Mouse (Mus musculus) hindbrain, embryonic 14.5 days (tissue): Measurements from ENCODE around the gene Strip2. TPM values are rescaled to one million over a fixed set of nuclear protein-coding genes. Genes with fewer than 3 reads are reported as not detected.

Source experiments
- ATAC-seq: fragments of 200-750 bp; cut with Nextera tagmentation; 2 replicates; pipeline ENCODE4 v1.8.0; 2017; ENCODE audit warnings: moderate number of reproducible peaks, mild to moderate bottlenecking, moderate TSS enrichment, moderate library complexity; ENCODE audit not compliant: low FRiP score
- DNase-seq: peaks from one replicate; pipeline ENCODE4 v3.0.0-alpha.2; 2015; ENCODE audit warnings: low spot score
- H3K27ac ChIP-seq: fragments of 300-500 bp; sonication (generic); 2 replicates; pipeline ENCODE4 v1.5.1; 2014; ENCODE audit warnings: mild to moderate bottlenecking, moderate library complexity
- H3K27me3 ChIP-seq: fragments of 300-500 bp; sonication (generic); 2 replicates; pipeline ENCODE4 v1.6.1; 2014; ENCODE audit warnings: mild to moderate bottlenecking, low read length, mixed read lengths; ENCODE audit not compliant: control insufficient read depth, insufficient read depth
- H3K36me3 ChIP-seq: fragments of 300-500 bp; sonication (generic); replicated peaks from 2 replicates; pipeline ENCODE4 v1.6.1; 2014; ENCODE audit not compliant: control insufficient read depth, insufficient read depth
- H3K4me1 ChIP-seq: fragments of 300-500 bp; sonication (generic); replicated peaks from 2 replicates; pipeline ENCODE4 v1.6.1; 2014; ENCODE audit warnings: antibody characterized with exemption, low read length, mixed read lengths; ENCODE audit not compliant: control insufficient read depth, insufficient read depth
- H3K4me2 ChIP-seq: fragments of 300-500 bp; sonication (generic); replicated peaks from 2 replicates; pipeline ENCODE4 v1.6.1; 2014; ENCODE audit warnings: mild to moderate bottlenecking, moderate library complexity
- H3K4me3 ChIP-seq: fragments of 300-500 bp; sonication (generic); replicated peaks from 2 replicates; pipeline ENCODE4 v1.5.1; 2014; ENCODE audit warnings: mild to moderate bottlenecking, low read length
- H3K9ac ChIP-seq: fragments of 300-500 bp; sonication (generic); 2 replicates; pipeline ENCODE4 v1.6.1; 2014
- H3K9me3 ChIP-seq: fragments of 300-500 bp; sonication (generic); 2 replicates; pipeline ENCODE4 v1.6.1; 2016; ENCODE audit warnings: low read length; ENCODE audit not compliant: control insufficient read depth
- WGBS: fragments of 180-500 bp; shearing (Covaris S2); extraction: QIAGEN DNeasy Blood & Tissue Kit; methylation state at CpG from one replicate; pipeline ENCODE4 v1.1.7; 2014; 5-methylcytosine and 5-hydroxymethylcytosine counted together
- polyA plus RNA-seq: library from polyadenylated mRNA; unstranded; fragments of >200 nt; fragmentation: Nextera tagmentation; extraction: Ambion mirVana; gene quantifications from 2 replicates; pipeline ENCODE4 v1.2.1, GENCODE M21; 2014

Strip2 gene
- polyA plus RNA-seq, 1 experiment from 2014 or later = 6.1 TPM

DNA sequence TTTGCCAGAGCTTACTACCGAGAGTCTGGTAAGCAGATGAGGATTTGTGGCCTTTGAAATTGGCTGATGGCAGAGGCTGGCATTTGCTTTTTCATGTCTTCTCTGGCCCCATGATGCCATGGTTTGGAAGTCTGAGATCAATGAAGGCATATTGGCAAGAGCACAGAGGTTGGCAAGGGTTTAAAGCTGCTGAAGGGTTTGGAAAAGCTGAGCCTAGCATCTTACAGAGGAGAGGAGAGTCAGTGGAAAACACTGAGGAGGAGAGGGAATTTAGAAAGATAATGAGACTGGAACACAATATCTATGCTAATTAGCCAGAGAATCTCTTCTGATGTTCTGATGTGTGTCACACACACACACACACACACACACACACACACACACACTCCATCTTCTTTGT, 27.7 kb downstream of the Strip2 start:
- H3K9me3 ChIP-seq = no peaks in the 10 kb centered on the region
- no peaks in the 10 kb centered on the region for H3K36me3 ChIP-seq
- ATAC-seq (no peak), DNase-seq (no peak)
- no peaks in the 10 kb centered on the region for H3K4me1 ChIP-seq
- no peaks in the 10 kb centered on the region for H3K27me3 ChIP-seq
- no peak overlapping the region for H3K9ac ChIP-seq
- H3K27ac ChIP-seq = no peak overlapping the region
- WGBS = 77% methylated on average over 1 of the region's 1 CpGs
- H3K4me2 ChIP-seq = no peak overlapping the region
- no peak overlapping the region for H3K4me3 ChIP-seq

DNA sequence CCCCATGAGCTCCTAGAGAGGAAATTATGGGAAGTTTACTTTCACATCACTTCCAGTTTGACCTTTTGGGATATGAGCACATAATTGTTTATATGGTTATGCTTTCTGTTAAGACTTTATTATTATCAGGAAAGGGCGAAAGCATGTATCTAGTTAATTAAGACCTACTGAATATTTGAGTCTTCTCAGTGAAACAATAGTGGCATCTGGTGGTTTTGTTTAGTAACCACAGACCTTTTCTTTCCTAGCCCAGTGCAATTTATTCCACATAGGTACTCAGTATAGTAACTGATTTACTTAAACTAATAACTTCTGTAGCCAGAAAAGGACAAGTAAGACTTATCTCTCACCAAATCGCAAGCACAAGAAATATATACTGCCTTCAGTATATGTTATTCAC, 29.8 kb downstream of the Strip2 start:
- Histone ChIP-seq H3K27me3 (no peaks in the 10 kb centered on the region), H3K36me3 (no peaks in the 10 kb centered on the region), H3K9me3 (no peaks in the 10 kb centered on the region), H3K4me1 (no peaks in the 10 kb centered on the region), H3K9ac (no peak overlapping the region), H3K4me3 (no peak overlapping the region), H3K4me2 (no peak overlapping the region), H3K27ac (no peak overlapping the region)
- 84% methylated on average over 2 of the region's 2 CpGs for WGBS
- ATAC-seq = no peak
- DNase-seq = peak; percentile 69

DNA sequence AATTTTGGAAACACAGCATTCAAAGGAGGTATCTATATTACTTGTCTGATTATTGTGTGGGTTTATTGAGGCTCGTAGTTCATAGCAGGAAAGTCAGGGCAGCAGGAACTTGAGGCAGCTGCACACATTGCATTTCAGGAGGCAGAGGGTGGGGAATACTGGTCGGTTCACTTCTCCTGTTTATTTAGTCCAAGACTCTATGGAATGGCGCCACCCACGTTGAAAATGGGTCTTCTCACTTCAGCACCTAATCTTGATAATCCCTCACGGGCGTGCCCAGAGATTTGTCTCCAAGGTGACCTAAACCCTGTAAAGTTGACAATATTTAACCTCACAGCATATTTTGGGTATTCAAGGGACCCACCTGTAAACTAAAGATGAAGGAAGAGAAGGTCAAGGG, 31.0 kb downstream of the Strip2 start:
- no peaks in the 10 kb centered on the region for H3K36me3 ChIP-seq
- H3K9ac ChIP-seq = no peak overlapping the region
- no peak overlapping the region for H3K27ac ChIP-seq
- no peaks in the 10 kb centered on the region for H3K4me1 ChIP-seq
- ATAC-seq (no peak), DNase-seq (no peak)
- H3K9me3 ChIP-seq = no peaks in the 10 kb centered on the region
- no peak overlapping the region for H3K4me3 ChIP-seq
- H3K4me2 ChIP-seq = no peak overlapping the region
- WGBS = 82% methylated on average over 6 of the region's 6 CpGs
- no peaks in the 10 kb centered on the region for H3K27me3 ChIP-seq

DNA sequence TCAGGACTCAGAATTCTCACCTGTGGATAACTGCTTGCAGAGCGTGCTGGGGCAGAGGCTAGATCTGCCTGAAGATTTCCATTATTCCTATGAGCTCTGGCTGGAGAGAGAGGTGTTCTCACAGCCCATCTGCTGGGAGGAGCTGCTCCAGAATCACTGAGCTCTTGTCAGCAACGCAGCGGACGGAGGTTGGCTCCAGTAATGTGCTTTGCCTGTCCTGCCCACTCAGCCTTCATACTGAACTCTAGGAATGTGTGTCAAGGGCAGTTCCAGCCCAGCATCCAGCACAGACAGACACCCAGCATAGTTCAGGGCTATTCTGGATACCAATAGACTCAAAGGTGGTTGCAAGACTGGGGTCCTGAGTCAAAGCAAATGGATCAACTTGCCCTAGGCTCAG, 39.9 kb downstream of the Strip2 start:
- 92% methylated on average over 4 of the region's 4 CpGs for WGBS
- H3K9ac ChIP-seq = no peak overlapping the region
- H3K36me3 ChIP-seq = no peaks in the 10 kb centered on the region
- H3K4me3 ChIP-seq = no peak overlapping the region
- no peaks in the 10 kb centered on the region for H3K4me1 ChIP-seq
- no peak overlapping the region for H3K27ac ChIP-seq
- H3K4me2 ChIP-seq = no peak overlapping the region
- H3K27me3 ChIP-seq = no peaks in the 10 kb centered on the region
- H3K9me3 ChIP-seq = no peaks in the 10 kb centered on the region
- ATAC-seq (no peak), DNase-seq (no peak)

DNA sequence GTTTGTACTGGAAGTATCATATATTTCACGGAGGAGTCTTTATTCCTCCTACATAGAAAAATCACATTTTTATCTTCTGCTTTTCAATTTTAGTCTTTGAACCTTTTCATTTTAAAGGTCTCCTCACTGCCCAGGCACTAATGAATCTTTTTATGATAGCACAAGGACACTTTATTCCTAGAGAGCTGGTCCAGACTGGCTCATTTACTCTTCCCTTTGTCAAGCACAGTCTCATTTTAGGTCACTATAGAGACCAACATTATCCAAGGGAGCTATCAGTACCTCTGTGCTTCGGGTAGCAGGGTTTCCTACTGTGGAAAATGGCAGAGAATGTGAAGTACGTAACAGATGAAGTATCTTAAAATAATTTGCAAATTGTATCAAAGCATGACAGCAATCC, 41.9 kb downstream of the Strip2 start:
- DNase-seq (no peak), ATAC-seq (no peak)
- Histone ChIP-seq H3K4me1 (no peaks in the 10 kb centered on the region), H3K36me3 (no peaks in the 10 kb centered on the region), H3K4me2 (no peak overlapping the region), H3K9ac (no peak overlapping the region), H3K27ac (no peak overlapping the region), H3K27me3 (no peaks in the 10 kb centered on the region), H3K4me3 (no peak overlapping the region), H3K9me3 (no peaks in the 10 kb centered on the region)
- 71% methylated on average over 3 of the region's 3 CpGs for WGBS

DNA sequence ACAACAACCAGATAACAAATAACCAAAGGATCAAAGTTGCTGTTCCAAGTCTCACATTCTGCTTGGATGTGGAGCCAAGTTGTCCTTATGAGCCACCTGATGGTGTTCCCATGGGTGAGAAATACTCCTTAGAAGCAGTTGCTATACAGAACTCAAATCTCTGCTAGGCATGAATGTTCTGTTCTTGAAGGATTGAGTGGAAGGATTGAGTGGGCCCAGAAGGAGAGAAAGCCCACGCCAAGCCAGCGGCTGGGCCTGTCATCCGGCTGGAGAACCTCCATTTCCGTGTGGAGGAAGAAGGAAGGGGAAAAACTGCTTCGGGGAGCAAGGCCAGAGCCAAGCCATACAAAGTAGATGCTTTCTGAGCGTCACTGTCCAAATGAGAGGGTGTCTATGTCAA, 44.3 kb downstream of the Strip2 start:
- no peak overlapping the region for H3K4me3 ChIP-seq
- WGBS = 94% methylated on average over 6 of the region's 6 CpGs
- DNase-seq (no peak), ATAC-seq (no peak)
- H3K4me2 ChIP-seq = no peak overlapping the region
- no peaks in the 10 kb centered on the region for H3K27me3 ChIP-seq
- H3K9me3 ChIP-seq = no peaks in the 10 kb centered on the region
- H3K9ac ChIP-seq = no peak overlapping the region
- no peak overlapping the region for H3K27ac ChIP-seq
- H3K4me1 ChIP-seq = no peaks in the 10 kb centered on the region
- no peaks in the 10 kb centered on the region for H3K36me3 ChIP-seq

DNA sequence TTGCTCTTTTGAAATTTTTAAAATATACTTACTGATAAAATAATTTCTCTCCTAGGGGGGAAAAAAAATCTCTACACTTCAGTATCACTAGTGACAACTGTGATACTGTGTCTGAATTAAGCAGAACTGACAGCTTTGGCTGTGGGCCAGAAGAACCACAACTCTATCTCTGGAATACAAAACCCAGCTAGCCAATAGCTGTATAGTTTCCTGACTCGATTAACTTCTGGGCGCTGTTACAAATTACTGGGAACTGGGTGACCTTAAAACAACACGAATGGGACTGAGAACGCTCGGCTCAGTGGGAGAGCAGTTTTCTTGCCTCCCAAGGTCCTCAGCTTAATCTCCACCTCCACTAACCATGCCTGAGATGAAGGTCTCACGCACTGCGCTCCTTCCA, 51.1 kb downstream of the Strip2 start:
- no peaks in the 10 kb centered on the region for H3K27me3 ChIP-seq
- H3K4me3 ChIP-seq = no peak overlapping the region
- no peak for ATAC-seq
- H3K9me3 ChIP-seq = no peaks in the 10 kb centered on the region
- no peaks in the 10 kb centered on the region for H3K4me1 ChIP-seq
- H3K36me3 ChIP-seq = no peaks in the 10 kb centered on the region
- DNase-seq = peak; percentile 42
- no peak overlapping the region for H3K9ac ChIP-seq
- H3K4me2 ChIP-seq = no peak overlapping the region
- H3K27ac ChIP-seq = no peak overlapping the region
- WGBS = 63% methylated on average over 7 of the region's 7 CpGs

DNA sequence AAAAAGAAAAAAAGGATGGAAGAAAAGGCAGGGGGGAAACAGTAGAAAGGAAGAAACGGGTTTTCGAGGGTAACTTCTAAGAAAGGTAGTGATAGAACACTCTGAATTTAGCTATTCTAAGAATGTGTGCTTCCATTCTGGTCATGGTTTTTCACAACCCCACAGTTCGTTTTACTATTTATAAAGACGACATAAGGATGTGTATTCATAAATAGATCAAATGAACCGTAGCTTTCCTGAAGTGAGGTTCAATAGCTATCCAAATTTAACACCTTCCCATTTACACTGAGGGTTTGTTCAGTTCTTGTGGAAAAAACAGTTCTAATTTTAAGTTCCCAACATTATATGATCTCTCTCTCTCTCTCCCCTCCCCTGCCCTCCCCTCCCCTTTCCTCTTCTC, 56.5 kb downstream of the Strip2 start:
- DNase-seq = no peak

DNA sequence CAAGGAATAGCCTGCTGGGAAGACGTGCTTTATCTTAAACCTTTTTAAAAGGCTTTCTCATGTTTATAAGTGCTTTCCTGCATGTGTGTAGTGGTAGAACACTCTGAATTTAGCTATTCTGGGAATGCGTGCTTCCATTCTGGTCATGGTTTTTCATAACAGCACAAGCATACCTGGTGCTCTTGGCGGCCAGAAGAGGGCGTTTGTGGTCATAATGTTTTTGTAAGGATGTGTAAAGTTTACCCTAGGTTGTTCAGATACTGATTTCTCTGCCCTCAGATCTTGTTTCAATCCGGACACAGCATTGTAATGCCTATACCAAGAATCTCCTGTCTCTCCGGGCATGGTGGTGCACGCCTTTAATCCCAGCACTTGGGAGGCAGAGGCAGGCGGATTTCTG, 58.0 kb downstream of the Strip2 start:
- DNase-seq = no peak
- no peak overlapping the region for H3K9ac ChIP-seq
- ATAC-seq = no peak
- no peaks in the 10 kb centered on the region for H3K4me1 ChIP-seq
- no peak overlapping the region for H3K4me2 ChIP-seq
- H3K4me3 ChIP-seq = no peak overlapping the region
- no peak overlapping the region for H3K27ac ChIP-seq
- WGBS = 69% methylated on average over 8 of the region's 8 CpGs
- H3K9me3 ChIP-seq = no peaks in the 10 kb centered on the region
- no peaks in the 10 kb centered on the region for H3K27me3 ChIP-seq
- no peaks in the 10 kb centered on the region for H3K36me3 ChIP-seq

More for the DNA sequence above, 56.5 kb downstream of the Strip2 start:
- no peak overlapping the region for H3K4me2 ChIP-seq
- H3K27me3 ChIP-seq = no peaks in the 10 kb centered on the region
- no peaks in the 10 kb centered on the region for H3K9me3 ChIP-seq
- no peaks in the 10 kb centered on the region for H3K36me3 ChIP-seq
- H3K27ac ChIP-seq = no peak overlapping the region
- H3K4me3 ChIP-seq = no peak overlapping the region
- H3K9ac ChIP-seq = no peak overlapping the region
- no peaks in the 10 kb centered on the region for H3K4me1 ChIP-seq
- WGBS = 82% methylated on average over 5 of the region's 5 CpGs
- no peak for ATAC-seq

DNA sequence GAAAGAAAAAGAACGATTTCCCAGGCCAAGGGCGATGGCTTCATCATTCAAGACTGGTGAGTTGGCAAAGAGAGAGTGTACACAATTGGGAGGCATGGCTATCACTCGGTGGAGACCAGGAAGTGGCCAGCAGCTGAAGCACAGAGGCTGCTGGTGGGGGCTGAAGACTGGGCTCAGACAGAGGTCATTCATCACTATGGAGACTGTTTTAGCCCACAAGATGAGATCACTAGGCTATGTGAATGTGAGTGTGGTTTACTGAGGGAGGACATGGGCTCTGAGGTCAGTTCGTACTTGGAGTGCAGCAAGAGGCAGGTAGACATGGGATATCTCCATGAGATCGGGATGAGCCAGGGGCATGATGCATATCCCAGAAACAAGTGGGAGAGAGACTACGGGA, 63.6 kb downstream of the Strip2 start:
- ATAC-seq = no peak
- no peak overlapping the region for H3K27ac ChIP-seq
- H3K4me1 ChIP-seq = no peaks in the 10 kb centered on the region
- H3K36me3 ChIP-seq = no peaks in the 10 kb centered on the region
- no peak overlapping the region for H3K9ac ChIP-seq
- H3K4me2 ChIP-seq = no peak overlapping the region
- no peaks in the 10 kb centered on the region for H3K27me3 ChIP-seq
- no peak for DNase-seq
- no peak overlapping the region for H3K4me3 ChIP-seq
- no peaks in the 10 kb centered on the region for H3K9me3 ChIP-seq
- WGBS = 85% methylated on average over 6 of the region's 6 CpGs
